Comparison of ENCODE assay signal across 8 mouse cellular contexts in genomic region chr16:35364063-35364428, GRCm38 (mm10). TPM values are rescaled to one million over a fixed set of nuclear protein-coding genes. Genes with fewer than 3 reads are reported as not detected.
DNase-seq lines count a peak whose midpoint lies in the region; ATAC-seq and TF ChIP-seq lines count a peak whose summit lies in the region.

No protein-coding gene starts in this region.

- no peak for TF ChIP-seq POLR2A in kidney, adult 2 months (IDR thresholded peaks at IDR 0.05; ENCODE audit: low read depth, low read length)
- no peak for TF ChIP-seq POLR2A in bone marrow, adult 2 months (IDR thresholded peaks at IDR 0.05; ENCODE audit: borderline replicate concordance, control insufficient read depth, low read depth, low read length)

- no peak for TF ChIP-seq CTCF in kidney, adult 2 months (conservative IDR thresholded peaks at IDR 0.05; ENCODE audit: insufficient read depth, insufficient read length, low read depth, low read length)
- no peak for TF ChIP-seq CTCF in bone marrow, adult 2 months (IDR thresholded peaks at IDR 0.05; ENCODE audit: control insufficient read depth, insufficient read depth, low read length)

- peak overlapping the region; percentile 67 for H3K27ac ChIP-seq in kidney, adult 2 months (ENCODE audit: insufficient read depth, low read depth, low read length)
- H3K27ac ChIP-seq in bone marrow, adult 2 months (ENCODE audit: control insufficient read depth, insufficient read depth, low read depth, low read length, poor library complexity) = no peak overlapping the region
- H3K27ac ChIP-seq in hindbrain, embryonic 14.5 days = peak overlapping the region; percentile 84
- peak overlapping the region; percentile 84 for H3K27ac ChIP-seq in midbrain, embryonic 12.5 days (replicated peaks)

- no peak; the same call in 1 of the 2 replicates for ATAC-seq in hindbrain, embryonic 14.5 days (ENCODE audit: low FRiP score)
- no peak; the same call in 1 of the 2 replicates for ATAC-seq in midbrain, embryonic 12.5 days (ENCODE audit: low FRiP score, low read depth)

- H3K27me3 ChIP-seq in kidney, adult 2 months (replicated peaks; ENCODE audit: control insufficient read depth, insufficient read depth, low read length) = no peaks in the 10 kb centered on the region
- no peaks in the 10 kb centered on the region for H3K27me3 ChIP-seq in hindbrain, embryonic 14.5 days (ENCODE audit: control insufficient read depth, insufficient read depth, low read length)
- no peaks in the 10 kb centered on the region for H3K27me3 ChIP-seq in midbrain, embryonic 12.5 days

- H3K4me3 ChIP-seq in kidney, adult 2 months (ENCODE audit: insufficient read depth, low read depth, low read length) = peak overlapping the region; percentile 74
- H3K4me3 ChIP-seq in bone marrow, adult 2 months (replicated peaks; ENCODE audit: control insufficient read depth, low read depth, low read length) = peak overlapping the region; percentile 65
- peak overlapping the region; percentile 85 for H3K4me3 ChIP-seq in hindbrain, embryonic 14.5 days (replicated peaks; ENCODE audit: low read length)
- peak overlapping the region; percentile 88 for H3K4me3 ChIP-seq in midbrain, embryonic 12.5 days

- peak overlapping the region; percentile 85 for H3K4me2 ChIP-seq in hindbrain, embryonic 14.5 days (replicated peaks)
- H3K4me2 ChIP-seq in midbrain, embryonic 12.5 days (replicated peaks) = peak overlapping the region; percentile 94

- no peaks in the 10 kb centered on the region for H3K36me3 ChIP-seq in kidney, adult 2 months (ENCODE audit: control insufficient read depth, insufficient read depth, low read length)
- H3K36me3 ChIP-seq in hindbrain, embryonic 14.5 days (replicated peaks; ENCODE audit: control insufficient read depth, insufficient read depth) = 0 out of 2 replicates have a peak, but pooled peaks cover 4% of the 10 kb centered on the region
- 0 out of 2 replicates have a peak, but pooled peaks cover under 1% of the 10 kb centered on the region for H3K36me3 ChIP-seq in midbrain, embryonic 12.5 days

- H3K4me1 ChIP-seq in kidney, adult 2 months (ENCODE audit: control insufficient read depth, insufficient read depth, low read length) = 0 out of 2 replicates have a peak, but pooled peaks cover 2% of the 10 kb centered on the region
- no peaks in the 10 kb centered on the region; the same call in 1 of the 2 replicates for H3K4me1 ChIP-seq in bone marrow, adult 2 months (ENCODE audit: control insufficient read depth, insufficient read depth, low read length)
- H3K4me1 ChIP-seq in hindbrain, embryonic 14.5 days (replicated peaks; ENCODE audit: control insufficient read depth, insufficient read depth, low read length) = peaks cover 6% of the 10 kb centered on the region; the same call in 1 of the 2 replicates
- peaks cover 7% of the 10 kb centered on the region for H3K4me1 ChIP-seq in midbrain, embryonic 12.5 days

- no peaks in the 10 kb centered on the region for H3K9me3 ChIP-seq in hindbrain, embryonic 14.5 days (ENCODE audit: control insufficient read depth, low read length)
- no peaks in the 10 kb centered on the region for H3K9me3 ChIP-seq in midbrain, embryonic 12.5 days

- H3K9ac ChIP-seq in hindbrain, embryonic 14.5 days = peak overlapping the region; percentile 83
- peak overlapping the region; percentile 58 for H3K9ac ChIP-seq in midbrain, embryonic 12.5 days (replicated peaks)

- whole genome bisulfite sequencing in kidney, adult 2 months = under 1% methylated on average over 7 of the region's 7 CpGs
- 0% methylated on average over 7 of the region's 7 CpGs for WGBS in bone marrow, adult 2 months
- under 1% methylated on average over 7 of the region's 7 CpGs for WGBS in hindbrain, embryonic 14.5 days
- WGBS in midbrain, embryonic 12.5 days = under 1% methylated on average over 7 of the region's 7 CpGs

- no peak for DNase-seq in kidney, adult 2 months
- no peak for DNase-seq in kidney, postnatal 36 days
- no peak for DNase-seq in hindbrain, embryonic 14.5 days (ENCODE audit: low spot score)
- DNase-seq in cerebellum, adult 18-20 months = no peak
- DNase-seq in Muller cell, postnatal 12 days (ENCODE audit: inconsistent ontology term) = no peak
- no peak for DNase-seq in spleen, postnatal 36 days (ENCODE audit: low spot score in 2 of 2)

RNA-seq across cellular contexts. Expression of gene Sec22a, which starts 0.3 kb away (rescaled TPM):
- 24.1 and 26.5 TPM in 2 replicates for polyA plus RNA-seq in kidney, adult 2 months (2012; rRNA removed)
- polyA plus RNA-seq in bone marrow, adult 2 months (2011; ENCODE audit: insufficient read depth, insufficient read length, low replicate concordance, missing spikeins) = 1.00 and 3.5 TPM in 2 replicates
- 44.0 and 44.1 TPM in 2 replicates for polyA plus RNA-seq in hindbrain, embryonic 14.5 days (2014; fragmentation: Nextera tagmentation; extraction: Ambion mirVana)
- polyA plus RNA-seq in midbrain, embryonic 12.5 days (2016; fragmentation: Nextera tagmentation; extraction: Ambion mirVana) = 41.6 and 42.0 TPM in 2 replicates
